Mouse (Mus musculus): ENCODE data around the gene Man1c1.

DNA sequence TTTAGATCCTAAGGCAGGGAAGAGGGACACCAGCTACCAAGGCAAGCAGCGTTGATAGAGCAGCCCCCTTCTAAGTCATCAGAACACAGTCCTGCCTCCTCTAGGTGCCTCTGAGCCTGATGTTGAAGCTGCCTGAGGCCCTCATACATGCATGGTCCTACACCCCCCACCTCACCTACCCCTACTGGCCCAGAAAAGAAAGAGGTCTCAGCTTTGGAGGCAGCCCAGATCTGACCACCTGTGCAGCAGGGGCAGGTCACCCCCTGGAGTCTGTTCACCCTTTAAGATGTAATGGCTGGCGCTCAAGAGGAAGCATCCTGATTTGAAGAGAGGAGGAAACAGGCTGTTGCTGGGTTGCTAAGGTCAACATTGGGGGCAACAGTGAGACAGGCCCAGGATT lies 77.2 kb downstream of the Man1c1 start:
- TF ChIP-seq EP300 (IDR thresholded peaks at IDR 0.05; ENCODE audit: low read depth) (no peak), CTCF (IDR thresholded peaks at IDR 0.05; ENCODE audit: low read depth) (no peak)
